Mouse (Mus musculus) MEL (cell line): ENCODE data around the gene Serf1. TPM values are rescaled to one million over a fixed set of nuclear protein-coding genes. Genes with fewer than 3 reads are reported as not detected.

Experiments
- DNase-seq: peaks from one replicate; pipeline ENCODE4 v3.0.0; 2011; ENCODE audit warnings: low read depth, low spot score
- H3K27ac ChIP-seq: 2 replicates; pipeline ENCODE4 v1.5.1; 2012; ENCODE audit warnings: low read depth, mild to moderate bottlenecking, control low read depth, low read length, moderate library complexity; ENCODE audit not compliant: control insufficient read depth
- H3K27me3 ChIP-seq, 2 experiments: fragments of 150-350 bp in 1 of 2; sonication (generic) in 1 of 2; 2 replicates each; pipeline ENCODE4 v1.6.1; 2012; ENCODE audit warnings: low read length in 2 of 2, mild to moderate bottlenecking in 2 of 2, improper control_type of control experiment in 1 of 2, moderate library complexity in 1 of 2; ENCODE audit not compliant: insufficient read depth in 2 of 2, control insufficient read depth in 1 of 2
- H3K36me3 ChIP-seq, 2 experiments: 2 replicates each; pipeline ENCODE4 v1.6.1; 2012 to 2014; ENCODE audit warnings: low read length in 2 of 2, improper control_type of control experiment in 1 of 2, inconsistent platforms in 1 of 2, mild to moderate bottlenecking in 1 of 2; ENCODE audit not compliant: insufficient read depth in 2 of 2, control insufficient read depth in 1 of 2
- H3K4me1 ChIP-seq, 2 experiments: fragments of 150-350 bp in 1 of 2; sonication (generic) in 1 of 2; 2 replicates each; pipeline ENCODE4 v1.6.1; 2012; ENCODE audit warnings: low read length in 2 of 2, improper control_type of control experiment in 1 of 2, mild to moderate bottlenecking in 1 of 2; ENCODE audit not compliant: insufficient read depth in 2 of 2, control insufficient read depth in 1 of 2
- H3K4me3 ChIP-seq, 2 experiments: fragments of 150-350 bp in 1 of 2; sonication (generic) in 1 of 2; 2 replicates each; pipeline ENCODE4 v1.5.1; 2012; ENCODE audit warnings: low read depth in 2 of 2, low read length in 2 of 2, mild to moderate bottlenecking in 2 of 2, moderate library complexity in 2 of 2, control low read depth in 1 of 2, improper control_type of control experiment in 1 of 2; ENCODE audit not compliant: control insufficient read depth in 1 of 2, insufficient read depth in 1 of 2
- H3K79me2 ChIP-seq: 2 replicates; pipeline ENCODE4 v1.6.1; 2012; ENCODE audit warnings: mild to moderate bottlenecking, low read length, moderate library complexity; ENCODE audit not compliant: control insufficient read depth, poor library complexity, insufficient read depth
- H3K9ac ChIP-seq: 2 replicates; pipeline ENCODE4 v1.6.1; 2012; ENCODE audit warnings: low read depth, mild to moderate bottlenecking, control low read depth, low read length, moderate library complexity; ENCODE audit not compliant: control insufficient read depth, poor library complexity, severe bottlenecking
- H3K9me3 ChIP-seq: fragments of 150-350 bp; sonication (generic); replicated peaks from 2 replicates; pipeline ENCODE4 v1.6.1; 2012; ENCODE audit warnings: mild to moderate bottlenecking, low read length, improper control_type of control experiment, moderate library complexity; ENCODE audit not compliant: insufficient read depth
- BHLHE40 ChIP-seq: IDR thresholded peaks from 2 replicates; pipeline ENCODE4 v1.6.1; 2012; ENCODE audit warnings: low read depth, mild to moderate bottlenecking, inconsistent platforms, low read length, improper control_type of control experiment, borderline replicate concordance
- CHD1 ChIP-seq: IDR thresholded peaks from 2 replicates; pipeline ENCODE4 v1.6.1; 2012; ENCODE audit warnings: low read depth, mild to moderate bottlenecking, inconsistent platforms, low read length, improper control_type of control experiment
- CHD2 ChIP-seq: IDR thresholded peaks from 2 replicates; pipeline ENCODE4 v1.6.1; 2011; ENCODE audit warnings: low read length, improper control_type of control experiment
- CTCF ChIP-seq, 3 experiments: IDR thresholded peaks in 2 of 3; conservative IDR thresholded peaks in 1 of 3; 2 replicates each; pipeline ENCODE4 v1.5.1; 2011 to 2012; ENCODE audit warnings: low read length in 3 of 3, low read depth in 2 of 3, mild to moderate bottlenecking in 2 of 3, improper control_type of control experiment in 1 of 3, inconsistent platforms in 1 of 3, mixed read lengths in 1 of 3, moderate library complexity in 1 of 3; ENCODE audit not compliant: control insufficient read depth in 1 of 3, insufficient read depth in 1 of 3, poor library complexity in 1 of 3, severe bottlenecking in 1 of 3
- E2F4 ChIP-seq: IDR thresholded peaks from 2 replicates; pipeline ENCODE4 v1.6.1; 2011; ENCODE audit warnings: low read depth, low read length, improper control_type of control experiment, borderline replicate concordance
- ELF1 ChIP-seq: IDR thresholded peaks from 2 replicates; pipeline ENCODE4 v1.6.1; 2014; ENCODE audit warnings: low read depth, mild to moderate bottlenecking, inconsistent platforms, low read length, improper control_type of control experiment, moderate library complexity
- EP300 ChIP-seq, 2 experiments: IDR thresholded peaks; 2 replicates each; pipeline ENCODE4 v1.6.1; 2011; ENCODE audit warnings: improper control_type of control experiment in 2 of 2, low read length in 2 of 2, low read depth in 1 of 2, mild to moderate bottlenecking in 1 of 2
- ETS1 ChIP-seq: IDR thresholded peaks from 2 replicates; pipeline ENCODE4 v1.6.1; 2012; ENCODE audit warnings: low read depth, mild to moderate bottlenecking, inconsistent platforms, low read length, improper control_type of control experiment, moderate library complexity
- GATA1 ChIP-seq: IDR thresholded peaks from 2 replicates; pipeline ENCODE4 v1.6.1; 2011; ENCODE audit warnings: low read depth, low read length, improper control_type of control experiment
- HCFC1 ChIP-seq: IDR thresholded peaks from 2 replicates; pipeline ENCODE4 v1.6.1; 2012; ENCODE audit warnings: low read depth, mild to moderate bottlenecking, inconsistent platforms, low read length, improper control_type of control experiment, moderate library complexity
- JUND ChIP-seq: IDR thresholded peaks from 2 replicates; pipeline ENCODE4 v1.6.1; 2011; ENCODE audit warnings: low read depth, mild to moderate bottlenecking, improper control_type of control experiment, low read length
- KAT2A ChIP-seq: conservative IDR thresholded peaks from 2 replicates; pipeline ENCODE4 v1.6.1; 2012; ENCODE audit warnings: low read depth, low read length, improper control_type of control experiment, inconsistent platforms
- MAFK ChIP-seq: IDR thresholded peaks from 2 replicates; pipeline ENCODE4 v1.6.1; 2011; ENCODE audit warnings: low read depth, mild to moderate bottlenecking, low read length, improper control_type of control experiment, borderline replicate concordance
- MAX ChIP-seq: IDR thresholded peaks from 2 replicates; pipeline ENCODE4 v1.6.1; 2011; ENCODE audit warnings: low read length, improper control_type of control experiment
- MAZ ChIP-seq: IDR thresholded peaks from 2 replicates; pipeline ENCODE4 v1.6.1; 2012; ENCODE audit warnings: low read depth, mild to moderate bottlenecking, inconsistent platforms, low read length, improper control_type of control experiment
- MEF2A ChIP-seq: IDR thresholded peaks from 2 replicates; pipeline ENCODE4 v1.6.1; 2014; ENCODE audit warnings: low read depth, mild to moderate bottlenecking, inconsistent platforms, low read length, improper control_type of control experiment; ENCODE audit not compliant: poor library complexity, insufficient replicate concordance, severe bottlenecking; ENCODE audit errors: extremely low read depth
- MXI1 ChIP-seq: IDR thresholded peaks from 2 replicates; pipeline ENCODE4 v1.6.1; 2011; ENCODE audit warnings: mild to moderate bottlenecking, low read depth, low read length, improper control_type of control experiment
- MYB ChIP-seq: IDR thresholded peaks from 2 replicates; pipeline ENCODE4 v1.6.1; 2011; ENCODE audit warnings: mild to moderate bottlenecking, low read depth, low read length, improper control_type of control experiment
- MYC ChIP-seq: IDR thresholded peaks from 2 replicates; pipeline ENCODE4 v1.6.1; 2011; ENCODE audit warnings: low read depth, mild to moderate bottlenecking, low read length, improper control_type of control experiment, moderate library complexity
- NELFE ChIP-seq: IDR thresholded peaks from 2 replicates; pipeline ENCODE4 v1.6.1; 2011; ENCODE audit warnings: low read depth, low read length, improper control_type of control experiment
- NRF1 ChIP-seq: IDR thresholded peaks from 2 replicates; pipeline ENCODE4 v1.6.1; 2014; ENCODE audit warnings: low read depth, mild to moderate bottlenecking, inconsistent platforms, low read length, improper control_type of control experiment, moderate library complexity; ENCODE audit not compliant: poor library complexity, insufficient read depth, severe bottlenecking
- POLR2A ChIP-seq, 2 experiments: IDR thresholded peaks; 2 replicates each; pipeline ENCODE4 v1.6.1; 2011 to 2012; ENCODE audit warnings: low read length in 2 of 2, mild to moderate bottlenecking in 2 of 2, control low read depth in 1 of 2, improper control_type of control experiment in 1 of 2, low read depth in 1 of 2, moderate library complexity in 1 of 2; ENCODE audit not compliant: control insufficient read depth in 1 of 2, insufficient read depth in 1 of 2, poor library complexity in 1 of 2
- POLR2AphosphoS2 ChIP-seq: IDR thresholded peaks from 2 replicates; pipeline ENCODE4 v1.6.1; 2011; ENCODE audit warnings: low read length, improper control_type of control experiment
- POLR2AphosphoS5 ChIP-seq: IDR thresholded peaks from 2 replicates; pipeline ENCODE4 v1.6.1; 2012; ENCODE audit warnings: low read depth, borderline replicate concordance, mild to moderate bottlenecking, inconsistent platforms, low read length, moderate library complexity, mixed read lengths
- RAD21 ChIP-seq: IDR thresholded peaks from 2 replicates; pipeline ENCODE4 v1.6.1; 2011; ENCODE audit warnings: mild to moderate bottlenecking, low read depth, low read length, improper control_type of control experiment
- RCOR1 ChIP-seq: IDR thresholded peaks from 2 replicates; pipeline ENCODE4 v1.6.1; 2012; ENCODE audit warnings: low read depth, mild to moderate bottlenecking, inconsistent platforms, low read length, improper control_type of control experiment
- SIN3A ChIP-seq: IDR thresholded peaks from 2 replicates; pipeline ENCODE4 v1.6.1; 2012; ENCODE audit warnings: low read length, improper control_type of control experiment, inconsistent platforms
- SMC3 ChIP-seq: IDR thresholded peaks from 2 replicates; pipeline ENCODE4 v1.6.1; 2011; ENCODE audit warnings: low read depth, low read length, improper control_type of control experiment
- TAL1 ChIP-seq: IDR thresholded peaks from 2 replicates; pipeline ENCODE4 v1.6.1; 2012; ENCODE audit warnings: mild to moderate bottlenecking, inconsistent platforms, low read length, moderate library complexity, mixed read lengths
- TBP ChIP-seq: IDR thresholded peaks from 2 replicates; pipeline ENCODE4 v1.8.0; 2011; ENCODE audit warnings: low read depth, low read length, improper control_type of control experiment
- TCF12 ChIP-seq: IDR thresholded peaks from 2 replicates; pipeline ENCODE4 v1.6.1; 2014; ENCODE audit warnings: low read depth, mild to moderate bottlenecking, inconsistent platforms, low read length, improper control_type of control experiment, moderate library complexity
- UBTF ChIP-seq: IDR thresholded peaks from 2 replicates; pipeline ENCODE4 v1.6.1; 2012; ENCODE audit warnings: low read depth, mild to moderate bottlenecking, inconsistent platforms, low read length, improper control_type of control experiment, moderate library complexity, borderline replicate concordance; ENCODE audit not compliant: insufficient read depth
- USF1 ChIP-seq: IDR thresholded peaks from 2 replicates; pipeline ENCODE4 v1.6.1; 2014; ENCODE audit warnings: low read depth, mild to moderate bottlenecking, inconsistent platforms, low read length, improper control_type of control experiment, moderate library complexity
- USF2 ChIP-seq, 2 experiments: IDR thresholded peaks; 2 replicates each; pipeline ENCODE4 v1.6.1; 2011 to 2012; ENCODE audit warnings: improper control_type of control experiment in 2 of 2, low read length in 2 of 2, borderline replicate concordance in 1 of 2, inconsistent platforms in 1 of 2, low read depth in 1 of 2, mild to moderate bottlenecking in 1 of 2; ENCODE audit not compliant: insufficient read depth in 1 of 2
- ZC3H11A ChIP-seq: IDR thresholded peaks from 2 replicates; pipeline ENCODE4 v1.6.1; 2012; ENCODE audit warnings: low read depth, mild to moderate bottlenecking, inconsistent platforms, low read length, improper control_type of control experiment
- ZKSCAN1 ChIP-seq: IDR thresholded peaks from 2 replicates; pipeline ENCODE4 v1.6.1; 2012; ENCODE audit warnings: low read depth, mild to moderate bottlenecking, inconsistent platforms, low read length, improper control_type of control experiment, moderate library complexity
- ZMIZ1 ChIP-seq: IDR thresholded peaks from 2 replicates; pipeline ENCODE4 v1.6.1; 2012; ENCODE audit warnings: low read depth, mild to moderate bottlenecking, inconsistent platforms, low read length, improper control_type of control experiment, moderate library complexity
- ZNF384 ChIP-seq: IDR thresholded peaks from 2 replicates; pipeline ENCODE4 v1.6.1; 2012; ENCODE audit warnings: low read depth, mild to moderate bottlenecking, inconsistent platforms, low read length, improper control_type of control experiment
- polyA plus RNA-seq, 2 experiments: library from polyadenylated mRNA; stranded (reverse) in 1 of 2; unstranded in 1 of 2; fragments of >175 nt in 1 of 2; fragments of >200 nt in 1 of 2; gene quantifications; 2 replicates each; pipeline versions ENCODE4 v1.2.1 to v1.2.4; 2012; ENCODE audit warnings: low replicate concordance in 2 of 2, low read depth in 1 of 2; ENCODE audit not compliant: insufficient read length in 2 of 2, insufficient read depth in 1 of 2, missing spikeins in 1 of 2
- total RNA-seq: library from RNA; depleted of rRNA; stranded (reverse); fragments of 300-350 nt; gene quantifications from 2 replicates; pipeline ENCODE4 v1.2.3, GENCODE M21; 2012

Gene Serf1
- total and polyA plus RNA-seq, 3 experiments: 36.8 to 57.6 TPM; not detected in 1

DNA sequence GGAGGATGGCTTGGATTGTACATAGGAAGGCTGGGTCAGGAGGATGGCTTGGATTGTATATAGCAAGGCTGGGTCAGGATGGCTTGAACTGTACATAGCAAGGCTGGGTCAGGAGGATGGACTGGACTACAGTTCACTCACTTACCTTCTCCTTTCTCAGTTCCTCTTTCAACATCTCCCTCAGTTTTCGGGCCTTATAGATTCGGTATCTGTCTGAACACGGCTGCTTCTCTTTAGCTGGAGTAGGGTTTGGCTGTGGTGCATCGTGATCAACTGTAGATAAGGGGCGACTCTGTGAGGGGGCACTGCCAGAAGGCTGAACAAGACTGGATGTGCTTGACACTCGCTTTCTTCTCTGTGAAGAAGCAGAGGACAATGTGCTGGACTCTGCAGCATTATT, 9.0 kb upstream of the Serf1 start:
- Histone ChIP-seq H3K4me1 (peaks cover 19 to 24% of the 10 kb centered on the region in 2 experiments), H3K9me3 (no peaks in the 10 kb centered on the region), H3K27ac (no peak overlapping the region), H3K36me3 (peaks cover 25 to 30% of the 10 kb centered on the region in 2 experiments), H3K27me3 (no peaks in the 10 kb centered on the region), H3K9ac (no peak overlapping the region), H3K4me3 (peak overlapping the region in 1 of 2 experiments; percentile 16; a peak in 1 of 4 replicates), H3K79me2 (peaks cover 40% of the 10 kb centered on the region)
- DNase-seq: peak; percentile 75
- TF ChIP-seq CTCF (IDR thresholded peaks at IDR 0.05 in 2 of 3, conservative IDR thresholded peaks at IDR 0.05 in 1 of 3; ENCODE audit: control insufficient read depth in 1 of 3, insufficient read depth in 1 of 3, low read depth in 2 of 3, low read length in 3 of 3, poor library complexity in 1 of 3, severe bottlenecking in 1 of 3) (no peak), ELF1 (no peak), USF1 (no peak), KAT2A (no peak), ETS1 (0 out of 2 replicates have a peak, but pooled peaks have one; percentile 32), TCF12 (peak; percentile 51), JUND (no peak), CHD1 (no peak), NELFE (no peak), NRF1 (no peak), POLR2AphosphoS2 (no peak), USF2 (IDR thresholded peaks at IDR 0.05; ENCODE audit: borderline replicate concordance in 1 of 2, insufficient read depth in 1 of 2, low read depth in 1 of 2, low read length in 2 of 2) (no peak), MYC (no peak), TAL1 (peak; percentile 20; the same call in 1 of the 2 replicates), HCFC1 (no peak), RCOR1 (no peak; the same call in 1 of the 2 replicates), ZNF384 (no peak), MYB (no peak), MXI1 (peak; percentile 51; the same call in 1 of the 2 replicates), BHLHE40 (no peak), GATA1 (peak; percentile 81), SMC3 (no peak), MAFK (no peak), MAX (no peak), ZKSCAN1 (no peak), E2F4 (no peak), MAZ (peak; percentile 64; the same call in 1 of the 2 replicates), CHD2 (no peak), RAD21 (no peak), SIN3A (peak; percentile 50; the same call in 1 of the 2 replicates), POLR2A (IDR thresholded peaks at IDR 0.05; ENCODE audit: control insufficient read depth in 1 of 2, insufficient read depth in 1 of 2, low read depth in 1 of 2, low read length in 2 of 2, poor library complexity in 1 of 2) (no peak), POLR2AphosphoS5 (no peak), ZC3H11A (no peak), TBP (no peak), UBTF (no peak), ZMIZ1 (no peak), EP300 (IDR thresholded peaks at IDR 0.05; ENCODE audit: low read depth in 1 of 2, low read length in 2 of 2) (peak; percentile 59 to 77), MEF2A (no peak)
